Mouse (Mus musculus): ENCODE measurements around the gene Atad3a.

DNA sequence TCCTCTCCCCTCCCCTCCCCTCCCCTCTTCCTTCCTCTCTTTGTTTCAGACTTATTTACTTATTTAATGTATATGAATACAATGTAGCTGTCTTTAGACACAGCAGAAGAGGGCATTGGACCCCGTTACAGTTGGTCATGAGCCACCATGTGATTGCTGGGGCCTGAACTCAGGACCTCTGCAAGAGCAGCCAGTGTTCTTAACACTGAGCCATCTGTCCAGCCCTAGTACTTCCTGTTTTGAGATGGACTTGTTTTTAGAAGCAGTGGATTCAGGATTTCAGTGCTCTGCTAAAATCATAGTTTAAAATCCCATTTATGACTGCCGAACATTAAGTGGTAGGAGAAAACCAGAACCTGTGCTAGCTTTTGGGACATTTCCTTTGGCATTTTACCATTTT is 52.3 kb downstream of the Atad3a start:
- TF ChIP-seq CTCF (IDR thresholded peaks at IDR 0.05; ENCODE audit: control insufficient read depth, insufficient read depth, low read length) (no peak), POLR2A (IDR thresholded peaks at IDR 0.05; ENCODE audit: borderline replicate concordance, control insufficient read depth, low read depth, low read length) (no peak)

Data from bone marrow, adult 2 months (tissue).